Mouse (Mus musculus): ENCODE results near the gene Hspa12b. TPM values are rescaled to one million over a fixed set of nuclear protein-coding genes. Genes with fewer than 3 reads are reported as not detected.
"Not testable (repeated sequence)": the region's sequence is repeated elsewhere in the genome, so short reads cannot be mapped to it uniquely, and the experiment has no call there.

Hspa12b gene
- polyA plus RNA-seq, 1 experiment from 2014 or later, result 0.65 TPM

- Histone ChIP-seq H3K4me1 (ENCODE audit: insufficient read depth) (no peaks in the 10 kb centered on the region), H3K9ac (replicated peaks) (no peak overlapping the region), H3K36me3 (replicated peaks; ENCODE audit: insufficient read depth, low read length) (no peaks in the 10 kb centered on the region), H3K27ac (ENCODE audit: low read depth) (no peak overlapping the region), H3K9me3 (ENCODE audit: low read length) (no peaks in the 10 kb centered on the region), H3K27me3 (ENCODE audit: insufficient read depth, low read length) (no peaks in the 10 kb centered on the region), H3K4me3 (ENCODE audit: low read depth, low read length) (no peak overlapping the region), H3K4me2 (ENCODE audit: low read depth, low read length) (no peak overlapping the region)
- ATAC-seq, result no peak
- no peak for DNase-seq
- 84% methylated on average over 4 of the region's 4 CpGs for WGBS (ENCODE audit: insufficient replicate concordance)
- TF ChIP-seq CTCF (IDR thresholded peaks at IDR 0.05; ENCODE audit: low read depth), result no peak
- TF ChIP-seq EP300 (IDR thresholded peaks at IDR 0.05; ENCODE audit: low read depth), result no peak
Measured at GRCm38 (mm10) chr2:131104021-131104420, 23.1 kb upstream of the Hspa12b start.

- not testable (repeated sequence) for DNase-seq; H3K27me3 ChIP-seq (ENCODE audit: insufficient read depth, low read length); H3K4me1 ChIP-seq (ENCODE audit: insufficient read depth); H3K9ac ChIP-seq (replicated peaks); H3K36me3 ChIP-seq (replicated peaks; ENCODE audit: insufficient read depth, low read length); H3K9me3 ChIP-seq (ENCODE audit: low read length); ATAC-seq; H3K27ac ChIP-seq (ENCODE audit: low read depth); H3K4me2 ChIP-seq (ENCODE audit: low read depth, low read length); H3K4me3 ChIP-seq (ENCODE audit: low read depth, low read length)
- 75% methylated on average over 4 of the region's 4 CpGs for WGBS (ENCODE audit: insufficient replicate concordance)
Measured at GRCm38 (mm10) chr2:131105061-131105460, 22.0 kb upstream of the Hspa12b start.

- TF ChIP-seq EP300 (IDR thresholded peaks at IDR 0.05; ENCODE audit: low read depth) (no peak), CTCF (IDR thresholded peaks at IDR 0.05; ENCODE audit: low read depth) (no peak)
- H3K4me3 ChIP-seq (ENCODE audit: low read depth, low read length), result no peak overlapping the region
- no peak for ATAC-seq
- DNase-seq, result no peak
- no peaks in the 10 kb centered on the region for H3K4me1 ChIP-seq (ENCODE audit: insufficient read depth)
- H3K27ac ChIP-seq (ENCODE audit: low read depth), result no peak overlapping the region
- no peaks in the 10 kb centered on the region for H3K27me3 ChIP-seq (ENCODE audit: insufficient read depth, low read length)
- H3K9ac ChIP-seq (replicated peaks), result no peak overlapping the region
- H3K4me2 ChIP-seq (ENCODE audit: low read depth, low read length), result no peak overlapping the region
- 75% methylated on average over 5 of the region's 5 CpGs for WGBS (ENCODE audit: insufficient replicate concordance)
- H3K9me3 ChIP-seq (ENCODE audit: low read length), result no peaks in the 10 kb centered on the region
- no peaks in the 10 kb centered on the region for H3K36me3 ChIP-seq (replicated peaks; ENCODE audit: insufficient read depth, low read length)
Measured at GRCm38 (mm10) chr2:131105989-131106388, 21.1 kb upstream of the Hspa12b start.

- 74% methylated on average over 2 of the region's 2 CpGs for WGBS (ENCODE audit: insufficient replicate concordance)
- no peak overlapping the region for H3K4me2 ChIP-seq (ENCODE audit: low read depth, low read length)
- H3K36me3 ChIP-seq (replicated peaks; ENCODE audit: insufficient read depth, low read length), result no peaks in the 10 kb centered on the region
- TF ChIP-seq CTCF (IDR thresholded peaks at IDR 0.05; ENCODE audit: low read depth) (no peak), EP300 (IDR thresholded peaks at IDR 0.05; ENCODE audit: low read depth) (no peak)
- H3K9ac ChIP-seq (replicated peaks), result no peak overlapping the region
- no peak overlapping the region for H3K4me3 ChIP-seq (ENCODE audit: low read depth, low read length)
- ATAC-seq, result no peak
- no peaks in the 10 kb centered on the region for H3K27me3 ChIP-seq (ENCODE audit: insufficient read depth, low read length)
- no peak for DNase-seq
- no peaks in the 10 kb centered on the region for H3K9me3 ChIP-seq (ENCODE audit: low read length)
- no peak overlapping the region for H3K27ac ChIP-seq (ENCODE audit: low read depth)
- no peaks in the 10 kb centered on the region for H3K4me1 ChIP-seq (ENCODE audit: insufficient read depth)
Measured at GRCm38 (mm10) chr2:131118968-131119574, 8.0 kb upstream of the Hspa12b start.

GRCm38 (mm10) chr2:131124166-131124565 lies 2.9 kb upstream of the Hspa12b start:
- Histone ChIP-seq H3K36me3 (replicated peaks; ENCODE audit: insufficient read depth, low read length) (no peaks in the 10 kb centered on the region), H3K4me3 (ENCODE audit: low read depth, low read length) (no peak overlapping the region), H3K9me3 (ENCODE audit: low read length) (no peaks in the 10 kb centered on the region), H3K4me2 (ENCODE audit: low read depth, low read length) (no peak overlapping the region), H3K27me3 (ENCODE audit: insufficient read depth, low read length) (no peaks in the 10 kb centered on the region), H3K9ac (replicated peaks) (no peak overlapping the region), H3K4me1 (ENCODE audit: insufficient read depth) (peaks cover 25% of the 10 kb centered on the region), H3K27ac (ENCODE audit: low read depth) (no peak overlapping the region)
- ATAC-seq (no peak; the same call in 1 of the 2 replicates), DNase-seq (no peak)
- 26% methylated on average over 3 of the region's 3 CpGs for WGBS (ENCODE audit: insufficient replicate concordance)
- TF ChIP-seq CTCF (IDR thresholded peaks at IDR 0.05; ENCODE audit: low read depth) (no peak), EP300 (IDR thresholded peaks at IDR 0.05; ENCODE audit: low read depth) (no peak)

- no peaks in the 10 kb centered on the region for H3K9me3 ChIP-seq (ENCODE audit: low read length)
- H3K4me1 ChIP-seq (ENCODE audit: insufficient read depth), result peaks cover 33% of the 10 kb centered on the region
- H3K9ac ChIP-seq (replicated peaks), result no peak overlapping the region
- no peak for DNase-seq
- H3K27me3 ChIP-seq (ENCODE audit: insufficient read depth, low read length), result no peaks in the 10 kb centered on the region
- no peak for ATAC-seq
- WGBS (ENCODE audit: insufficient replicate concordance), result 80% methylated on average over 9 of the region's 9 CpGs
- H3K36me3 ChIP-seq (replicated peaks; ENCODE audit: insufficient read depth, low read length), result no peaks in the 10 kb centered on the region
- TF ChIP-seq CTCF (IDR thresholded peaks at IDR 0.05; ENCODE audit: low read depth) (no peak), EP300 (IDR thresholded peaks at IDR 0.05; ENCODE audit: low read depth) (no peak)
- no peak overlapping the region for H3K4me3 ChIP-seq (ENCODE audit: low read depth, low read length)
- no peak overlapping the region for H3K4me2 ChIP-seq (ENCODE audit: low read depth, low read length)
- H3K27ac ChIP-seq (ENCODE audit: low read depth), result no peak overlapping the region
Measured at GRCm38 (mm10) chr2:131125157-131125963, 1.7 kb upstream of the Hspa12b start.

Data from liver, postnatal 0 days (tissue).